27 mouse cellular contexts compared by ENCODE assay signal in genomic region chr3:40002838-40003237, GRCm38 (mm10).
"Had no signal": no experiment of that assay in that cellular context is flagged by ENCODE, and none has a peak within 500 bp of the region (broad histone marks: within the 10 kb centered on the region; RNA-seq: fewer than 3 reads in every experiment).

No protein-coding gene starts in this region.

- DNase-seq: heart, postnatal 10 days; heart, postnatal 14 days; heart, postnatal 36 days; heart, postnatal 4 days; kidney, adult 11 months; kidney, adult 18-20 months; kidney, adult 8-10 months; kidney, postnatal 10 days; kidney, postnatal 14 days; kidney, postnatal 25 days; kidney, postnatal 36 days; kidney, postnatal 4 days; layer of hippocampus, postnatal 36 days had no signal

- H3K4me3 ChIP-seq: heart, embryonic 10.5 days; heart, embryonic 12.5 days; heart, embryonic 13.5 days; heart, embryonic 15.5 days; hindbrain, embryonic 10.5 days; hindbrain, embryonic 12.5 days; hindbrain, embryonic 13.5 days; hindbrain, embryonic 15.5 days; intestine, embryonic 15.5 days; kidney, embryonic 15.5 days; left cerebral cortex, adult 2 months had no signal

- H3K27ac ChIP-seq: heart, embryonic 10.5 days; heart, embryonic 13.5 days; heart, embryonic 15.5 days; hindbrain, embryonic 10.5 days; hindbrain, embryonic 12.5 days; hindbrain, embryonic 13.5 days; hindbrain, embryonic 14.5 days; hindbrain, embryonic 15.5 days; hindbrain, postnatal 0 days; intestine, embryonic 15.5 days; kidney, embryonic 15.5 days; kidney, postnatal 0 days; left cerebral cortex, adult 2 months had no signal
